Mouse (Mus musculus): ENCODE results near the gene Rhox4g. TPM values are rescaled to one million over a fixed set of nuclear protein-coding genes. Genes with fewer than 3 reads are reported as not detected.

Rhox4g gene
- polyA plus RNA-seq, 1 experiment from 2014 or later = not detected

Other genes with a start within 250 kb of the Rhox4g start
- gene Rhox2b, start 239.3 kb downstream of the Rhox4g start, polyA plus RNA-seq (2015; fragmentation: Nextera tagmentation; extraction: Ambion mirVana) = not detected in 2 replicates
- not detected in 2 replicates for gene Rhox4b, start 218.8 kb downstream of the Rhox4g start, polyA plus RNA-seq (2015; fragmentation: Nextera tagmentation; extraction: Ambion mirVana)
- gene Rhox2c, start 197.6 kb downstream of the Rhox4g start, polyA plus RNA-seq (2015; fragmentation: Nextera tagmentation; extraction: Ambion mirVana) = not detected in 2 replicates
- not detected in 2 replicates for gene Rhox3c, start 192.7 kb downstream of the Rhox4g start, polyA plus RNA-seq (2015; fragmentation: Nextera tagmentation; extraction: Ambion mirVana)
- not detected in 2 replicates for gene Rhox4c, start 171.0 kb downstream of the Rhox4g start, polyA plus RNA-seq (2015; fragmentation: Nextera tagmentation; extraction: Ambion mirVana)
- gene Rhox2d, start 157.9 kb downstream of the Rhox4g start, polyA plus RNA-seq (2015; fragmentation: Nextera tagmentation; extraction: Ambion mirVana) = not detected in 2 replicates
- gene Rhox4d, start 137.0 kb downstream of the Rhox4g start, polyA plus RNA-seq (2015; fragmentation: Nextera tagmentation; extraction: Ambion mirVana) = not detected in 2 replicates
- not detected in 2 replicates for gene Rhox2e, start 120.9 kb downstream of the Rhox4g start, polyA plus RNA-seq (2015; fragmentation: Nextera tagmentation; extraction: Ambion mirVana)
- not detected in 2 replicates for gene Rhox3e, start 109.3 kb downstream of the Rhox4g start, polyA plus RNA-seq (2015; fragmentation: Nextera tagmentation; extraction: Ambion mirVana)
- not detected in 2 replicates for gene Rhox4e, start 93.9 kb downstream of the Rhox4g start, polyA plus RNA-seq (2015; fragmentation: Nextera tagmentation; extraction: Ambion mirVana)
- not detected in 2 replicates for gene Rhox2f, start 79.9 kb downstream of the Rhox4g start, polyA plus RNA-seq (2015; fragmentation: Nextera tagmentation; extraction: Ambion mirVana)
- gene Rhox3f, start 70.3 kb downstream of the Rhox4g start, polyA plus RNA-seq (2015; fragmentation: Nextera tagmentation; extraction: Ambion mirVana) = not detected in 2 replicates
- not detected in 2 replicates for gene Rhox4f, start 43.6 kb downstream of the Rhox4g start, polyA plus RNA-seq (2015; fragmentation: Nextera tagmentation; extraction: Ambion mirVana)
- not detected in 2 replicates for gene Rhox3g, start 22.7 kb downstream of the Rhox4g start, polyA plus RNA-seq (2015; fragmentation: Nextera tagmentation; extraction: Ambion mirVana)
- gene Rhox2g, start 7.9 kb downstream of the Rhox4g start, polyA plus RNA-seq (2015; fragmentation: Nextera tagmentation; extraction: Ambion mirVana) = not detected in 2 replicates
- gene Rhox3h, start 17.4 kb upstream of the Rhox4g start, polyA plus RNA-seq (2015; fragmentation: Nextera tagmentation; extraction: Ambion mirVana) = not detected in 2 replicates
- gene Rhox2h, start 21.9 kb upstream of the Rhox4g start, polyA plus RNA-seq (2015; fragmentation: Nextera tagmentation; extraction: Ambion mirVana) = not detected in 2 replicates
- 0.36 and 0.62 TPM in 2 replicates for gene Rhox5, start 153.5 kb upstream of the Rhox4g start, polyA plus RNA-seq (2015; fragmentation: Nextera tagmentation; extraction: Ambion mirVana)
- gene Rhox6, start 175.6 kb upstream of the Rhox4g start, polyA plus RNA-seq (2015; fragmentation: Nextera tagmentation; extraction: Ambion mirVana) = not detected in 2 replicates
- not detected in 2 replicates for gene Rhox7a, start 180.4 kb upstream of the Rhox4g start, polyA plus RNA-seq (2015; fragmentation: Nextera tagmentation; extraction: Ambion mirVana)
- not detected in 2 replicates for gene Rhox8, start 227.6 kb upstream of the Rhox4g start, polyA plus RNA-seq (2015; fragmentation: Nextera tagmentation; extraction: Ambion mirVana)
- gene Rhox7b, start 245.9 kb upstream of the Rhox4g start, polyA plus RNA-seq (2015; fragmentation: Nextera tagmentation; extraction: Ambion mirVana) = not detected in 2 replicates

Data from midbrain, embryonic 16.5 days (tissue).